Mouse (Mus musculus) neural tube, embryonic 11.5 days (tissue): ENCODE measurements around the gene Trpc4ap. TPM values are rescaled to one million over a fixed set of nuclear protein-coding genes. Genes with fewer than 3 reads are reported as not detected.

Experiments
- ATAC-seq: fragments of 200-750 bp; cut with Nextera tagmentation; 2 replicates; pipeline ENCODE4 v1.8.0; 2017; ENCODE audit warnings: moderate number of reproducible peaks, mild to moderate bottlenecking, moderate TSS enrichment, moderate library complexity; ENCODE audit not compliant: insufficient read depth, low FRiP score, low TSS enrichment
- DNase-seq: peaks from one replicate; pipeline ENCODE4 v3.0.0-alpha.2; 2015; ENCODE audit warnings: low spot score
- H3K27ac ChIP-seq: fragments of 300-500 bp; sonication (generic); 2 replicates; pipeline ENCODE4 v1.5.1; 2014; ENCODE audit warnings: low read depth, mild to moderate bottlenecking, low read length
- H3K27me3 ChIP-seq: fragments of 300-500 bp; sonication (generic); 2 replicates; pipeline ENCODE4 v1.6.1; 2014; ENCODE audit warnings: mild to moderate bottlenecking, low read length, mixed read lengths; ENCODE audit not compliant: control insufficient read depth, insufficient read depth
- H3K36me3 ChIP-seq: fragments of 300-500 bp; sonication (generic); 2 replicates; pipeline ENCODE4 v1.6.1; 2014; ENCODE audit warnings: mild to moderate bottlenecking, low read length, moderate library complexity, mixed read lengths; ENCODE audit not compliant: control insufficient read depth, insufficient read depth
- H3K4me1 ChIP-seq: fragments of 300-500 bp; sonication (generic); 2 replicates; pipeline ENCODE4 v1.6.1; 2014; ENCODE audit warnings: low read length, mixed read lengths; ENCODE audit not compliant: control insufficient read depth, insufficient read depth
- H3K4me2 ChIP-seq: fragments of 300-500 bp; sonication (generic); 2 replicates; pipeline ENCODE4 v1.6.1; 2014; ENCODE audit warnings: low read depth, mild to moderate bottlenecking, moderate library complexity
- H3K4me3 ChIP-seq: fragments of 300-500 bp; sonication (generic); 2 replicates; pipeline ENCODE4 v1.5.1; 2014; ENCODE audit warnings: low read depth, low read length
- H3K9ac ChIP-seq: fragments of 300-500 bp; sonication (generic); 2 replicates; pipeline ENCODE4 v1.6.1; 2014; ENCODE audit warnings: mild to moderate bottlenecking, low read length
- H3K9me3 ChIP-seq: fragments of 300-500 bp; sonication (generic); 2 replicates; pipeline ENCODE4 v1.6.1; 2016; ENCODE audit warnings: low read length; ENCODE audit not compliant: control insufficient read depth
- WGBS: fragments of 180-500 bp; shearing (Covaris S2); extraction: QIAGEN DNeasy Blood & Tissue Kit; methylation state at CpG from one replicate; pipeline ENCODE4 v1.1.7; 2014; 5-methylcytosine and 5-hydroxymethylcytosine counted together
- polyA plus RNA-seq: library from polyadenylated mRNA; unstranded; fragments of >200 nt; fragmentation: Nextera tagmentation; extraction: Ambion mirVana; gene quantifications from 2 replicates; pipeline ENCODE4 v1.2.1, GENCODE M21; 2014

Gene Trpc4ap
- polyA plus RNA-seq, 1 experiment from 2014 or later = 166 TPM

- 92% methylated on average over 7 of the region's 7 CpGs for WGBS
- Histone ChIP-seq H3K27me3 (no peaks in the 10 kb centered on the region), H3K27ac (no peak overlapping the region), H3K9ac (no peak overlapping the region), H3K4me3 (no peak overlapping the region), H3K36me3 (peaks cover 21% of the 10 kb centered on the region), H3K9me3 (no peaks in the 10 kb centered on the region), H3K4me2 (no peak overlapping the region), H3K4me1 (no peaks in the 10 kb centered on the region)
- no peak for DNase-seq
- ATAC-seq = no peak
These were observed 46.4 kb downstream of the Trpc4ap start for GRCm38 (mm10) chr2:155645746-155646145.

- WGBS = 79% methylated on average over 18 of the region's 18 CpGs
- no peak overlapping the region for H3K4me3 ChIP-seq
- ATAC-seq = 0 out of 2 replicates have a peak, but pooled peaks have one; percentile 27
- no peak overlapping the region for H3K4me2 ChIP-seq
- H3K9ac ChIP-seq = no peak overlapping the region; the same call in 1 of the 2 replicates
- H3K36me3 ChIP-seq = peaks cover 26% of the 10 kb centered on the region
- H3K4me1 ChIP-seq = no peaks in the 10 kb centered on the region
- H3K27ac ChIP-seq = 0 out of 2 replicates have a peak overlapping the region, but pooled peaks have one; percentile 56
- H3K27me3 ChIP-seq = no peaks in the 10 kb centered on the region
- H3K9me3 ChIP-seq = no peaks in the 10 kb centered on the region
- DNase-seq = no peak
These were observed 50.4 kb downstream of the Trpc4ap start for GRCm38 (mm10) chr2:155641540-155642472.

DNA sequence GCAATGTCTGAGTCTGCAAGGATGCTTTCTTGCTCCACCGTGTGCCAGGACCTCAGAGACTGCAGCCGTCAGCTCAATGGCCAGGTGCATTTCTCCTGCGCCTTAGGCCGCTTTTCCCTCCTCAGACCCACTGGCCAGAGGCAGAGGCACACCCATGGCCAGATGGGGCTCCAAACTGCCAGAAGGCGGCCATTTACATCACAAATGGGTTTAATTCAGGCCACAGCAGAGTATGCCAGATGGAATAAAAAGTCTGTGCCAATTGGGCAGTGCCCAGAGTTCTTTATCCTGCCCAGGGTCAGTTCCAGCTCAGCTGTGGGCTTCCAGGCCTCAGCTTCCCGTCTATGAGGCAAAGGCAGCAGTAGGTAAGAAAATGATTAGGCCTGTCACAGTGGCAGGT is 51.5 kb downstream of the Trpc4ap start:
- DNase-seq = no peak
- Histone ChIP-seq H3K4me1 (no peaks in the 10 kb centered on the region), H3K4me3 (no peak overlapping the region), H3K27ac (no peak overlapping the region), H3K9ac (no peak overlapping the region), H3K9me3 (no peaks in the 10 kb centered on the region), H3K27me3 (no peaks in the 10 kb centered on the region), H3K4me2 (no peak overlapping the region), H3K36me3 (peaks cover 26% of the 10 kb centered on the region)
- ATAC-seq = no peak
- WGBS = 86% methylated on average over 6 of the region's 6 CpGs

DNA sequence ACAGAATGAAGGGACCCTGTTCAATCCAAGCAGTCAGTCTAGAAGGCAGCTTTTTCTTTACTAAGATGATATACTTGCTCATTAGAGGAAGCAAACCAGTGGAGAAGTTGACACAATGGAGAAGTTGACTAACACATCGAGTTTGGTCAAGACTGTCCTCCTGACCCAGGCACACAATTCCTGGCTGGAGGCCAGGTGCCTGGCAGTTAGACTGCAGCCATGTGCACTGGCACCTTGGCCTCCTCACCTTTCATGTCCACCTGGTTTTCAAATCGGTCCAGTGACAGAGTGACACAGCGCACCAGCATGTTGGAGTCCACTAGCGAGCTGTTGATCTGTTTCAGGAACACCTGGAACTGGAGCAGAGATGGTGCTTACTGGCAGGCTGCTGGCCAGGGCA is 54.8 kb downstream of the Trpc4ap start:
- WGBS = 93% methylated on average over 4 of the region's 4 CpGs
- ATAC-seq (no peak), DNase-seq (no peak)
- Histone ChIP-seq H3K4me2 (no peak overlapping the region), H3K4me3 (no peak overlapping the region), H3K36me3 (peaks cover 24% of the 10 kb centered on the region), H3K27me3 (peaks cover 7% of the 10 kb centered on the region), H3K9me3 (no peaks in the 10 kb centered on the region), H3K9ac (no peak overlapping the region), H3K4me1 (no peaks in the 10 kb centered on the region), H3K27ac (no peak overlapping the region)

DNA sequence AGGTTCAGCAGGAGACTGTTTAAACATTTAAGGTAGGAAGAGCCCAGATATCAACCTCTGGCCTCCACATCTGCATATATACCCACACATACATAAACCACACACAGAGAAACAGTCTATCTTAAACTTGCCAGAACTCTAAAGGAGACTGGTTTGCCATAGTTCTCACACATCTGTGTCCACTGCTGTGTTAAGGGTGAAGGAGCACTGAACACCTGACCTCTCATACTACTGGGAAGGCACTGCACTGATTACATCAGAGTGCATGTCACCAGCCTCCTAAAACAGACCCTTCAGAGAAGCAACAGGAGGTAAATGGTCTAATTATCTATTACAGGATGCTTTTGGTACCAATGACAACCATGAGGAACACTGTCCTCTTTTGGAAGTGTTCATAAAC is 55.3 kb downstream of the Trpc4ap start:
- peaks cover 24% of the 10 kb centered on the region for H3K36me3 ChIP-seq
- no peak overlapping the region for H3K27ac ChIP-seq
- ATAC-seq (no peak), DNase-seq (no peak)
- H3K4me1 ChIP-seq = no peaks in the 10 kb centered on the region
- no peak overlapping the region for H3K4me2 ChIP-seq
- H3K27me3 ChIP-seq = peaks cover 12% of the 10 kb centered on the region
- no peak overlapping the region for H3K4me3 ChIP-seq
- H3K9me3 ChIP-seq = no peaks in the 10 kb centered on the region
- H3K9ac ChIP-seq = no peak overlapping the region

- H3K4me3 ChIP-seq = no peak overlapping the region
- no peak overlapping the region for H3K9ac ChIP-seq
These were observed 56.2 kb downstream of the Trpc4ap start for GRCm38 (mm10) chr2:155635961-155636360.

DNA sequence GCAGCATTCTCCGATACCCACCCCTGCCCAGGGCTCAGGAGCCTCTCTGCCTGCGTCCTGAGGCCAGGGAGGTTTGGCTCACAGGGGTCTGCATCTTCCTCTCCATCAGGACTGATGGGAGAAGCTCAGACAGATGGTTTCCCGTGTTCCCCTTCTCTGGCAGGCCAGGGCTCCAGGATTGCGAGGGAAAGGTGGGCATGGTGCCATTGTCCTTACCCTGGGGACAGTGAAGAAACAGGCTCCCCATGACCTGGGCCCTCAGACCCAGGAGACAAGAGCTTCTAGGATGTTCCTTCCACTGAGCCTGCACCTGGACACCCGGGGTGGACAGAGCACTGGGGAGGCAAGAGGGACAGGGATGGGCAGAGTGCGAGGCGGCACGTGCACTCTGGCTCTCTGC is 57.6 kb downstream of the Trpc4ap start:
- Histone ChIP-seq H3K9ac (no peak overlapping the region), H3K4me2 (no peak overlapping the region), H3K4me1 (peaks cover 7% of the 10 kb centered on the region), H3K4me3 (no peak overlapping the region), H3K9me3 (no peaks in the 10 kb centered on the region), H3K27me3 (peaks cover 36% of the 10 kb centered on the region), H3K36me3 (peaks cover 14% of the 10 kb centered on the region), H3K27ac (no peak overlapping the region)
- 96% methylated on average over 8 of the region's 8 CpGs for WGBS
- no peak for DNase-seq
- ATAC-seq = no peak

More at GRCm38 (mm10) chr2:155635961-155636360, 56.2 kb downstream of the Trpc4ap start:
- Histone ChIP-seq H3K27me3 (peaks cover 22% of the 10 kb centered on the region), H3K4me1 (0 out of 2 replicates have a peak, but pooled peaks cover 3% of the 10 kb centered on the region), H3K4me2 (no peak overlapping the region), H3K36me3 (peaks cover 19% of the 10 kb centered on the region), H3K27ac (no peak overlapping the region), H3K9me3 (no peaks in the 10 kb centered on the region)
- WGBS = 95% methylated on average over 8 of the region's 8 CpGs
- DNase-seq (no peak), ATAC-seq (no peak)

DNA sequence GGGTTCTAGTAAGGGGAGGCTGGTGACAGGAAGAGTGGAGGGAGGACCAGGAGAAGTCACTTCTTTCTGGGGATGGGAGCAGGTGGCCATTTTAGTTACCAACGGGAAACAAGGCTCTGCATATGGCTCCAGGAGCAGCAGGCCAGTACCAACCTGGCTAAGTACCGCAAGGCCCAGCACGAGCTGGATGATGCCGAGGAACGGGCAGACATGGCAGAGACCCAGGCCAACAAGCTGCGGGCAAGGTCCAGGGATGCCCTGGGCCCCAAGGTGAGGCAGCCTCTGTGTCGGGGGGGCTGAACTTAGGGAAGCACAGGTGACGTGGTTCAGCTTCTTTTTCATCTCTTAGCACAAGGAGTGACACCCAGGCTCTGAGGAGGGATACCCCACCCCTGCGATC is 58.5 kb downstream of the Trpc4ap start:
- WGBS = 95% methylated on average over 9 of the region's 9 CpGs

DNA sequence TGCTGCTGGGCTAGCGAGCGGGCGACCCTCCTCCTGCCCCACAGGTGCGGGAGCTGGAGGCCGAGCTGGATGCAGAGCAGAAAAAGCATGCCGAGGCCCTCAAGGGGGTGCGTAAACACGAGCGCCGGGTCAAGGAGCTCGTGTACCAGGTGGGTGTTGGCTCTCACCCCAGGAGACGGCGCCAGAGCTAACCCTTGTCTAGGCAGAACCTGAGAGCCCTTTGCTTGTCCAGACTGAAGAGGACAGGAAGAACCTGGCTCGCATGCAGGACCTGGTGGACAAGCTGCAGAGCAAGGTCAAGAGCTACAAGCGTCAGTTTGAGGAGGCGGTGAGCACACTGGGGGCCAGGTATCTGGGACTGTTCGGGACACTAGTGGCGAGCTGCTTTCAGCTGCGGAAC is 59.1 kb downstream of the Trpc4ap start:
- ATAC-seq (no peak), DNase-seq (no peak)
- Histone ChIP-seq H3K9ac (no peak overlapping the region), H3K4me2 (no peak overlapping the region), H3K27ac (no peak overlapping the region), H3K4me1 (peaks cover 7% of the 10 kb centered on the region), H3K9me3 (no peaks in the 10 kb centered on the region), H3K4me3 (no peak overlapping the region), H3K27me3 (peaks cover 49% of the 10 kb centered on the region), H3K36me3 (peaks cover 11% of the 10 kb centered on the region)
- 67% methylated on average over 19 of the region's 19 CpGs for WGBS

More for the DNA sequence above, 58.5 kb downstream of the Trpc4ap start:
- Histone ChIP-seq H3K4me2 (no peak overlapping the region), H3K9ac (no peak overlapping the region), H3K4me1 (peaks cover 7% of the 10 kb centered on the region), H3K27me3 (peaks cover 43% of the 10 kb centered on the region), H3K36me3 (peaks cover 11% of the 10 kb centered on the region), H3K4me3 (no peak overlapping the region), H3K9me3 (no peaks in the 10 kb centered on the region), H3K27ac (no peak overlapping the region)
- DNase-seq (no peak), ATAC-seq (no peak)
